Mouse (Mus musculus): ENCODE results near the gene Pilrb1. TPM values are rescaled to one million over a fixed set of nuclear protein-coding genes. Genes with fewer than 3 reads are reported as not detected.

Pilrb1 gene
- polyA plus RNA-seq, 1 experiment = 40.7 TPM

GRCm38 (mm10) chr5:137826421-137826820 lies 31.5 kb downstream of the Pilrb1 start:
- 62% methylated on average over 7 of the region's 7 CpGs for WGBS

GRCm38 (mm10) chr5:137825971-137826370 lies 31.9 kb downstream of the Pilrb1 start:
- no peak overlapping the region for H3K4me3 ChIP-seq (ENCODE audit: extremely low read depth, insufficient read depth, insufficient read length)
- DNase-seq (ENCODE audit: low read depth in 1 of 2, low spot score in 2 of 2) = no peak
- no peaks in the 10 kb centered on the region for H3K36me3 ChIP-seq (ENCODE audit: control insufficient read depth, insufficient read depth, low read length)
- no peaks in the 10 kb centered on the region for H3K27me3 ChIP-seq (ENCODE audit: control insufficient read depth, insufficient read depth, low read length)
- H3K27ac ChIP-seq (ENCODE audit: insufficient read depth, low read length) = no peak overlapping the region
- no peak for TF ChIP-seq POLR2A (IDR thresholded peaks at IDR 0.05; ENCODE audit: low read depth, low read length)
- TF ChIP-seq CTCF (IDR thresholded peaks at IDR 0.05; ENCODE audit: extremely low read depth, insufficient read depth, insufficient read length, insufficient replicate concordance) = no peak
- H3K4me1 ChIP-seq (ENCODE audit: control insufficient read depth, insufficient read depth, insufficient read length) = peaks cover 7% of the 10 kb centered on the region; the same call in 1 of the 2 replicates
- WGBS = 84% methylated on average over 2 of the region's 2 CpGs

More at GRCm38 (mm10) chr5:137826421-137826820, 31.5 kb downstream of the Pilrb1 start:
- peaks cover 7% of the 10 kb centered on the region; the same call in 1 of the 2 replicates for H3K4me1 ChIP-seq (ENCODE audit: control insufficient read depth, insufficient read depth, insufficient read length)
- TF ChIP-seq CTCF (IDR thresholded peaks at IDR 0.05; ENCODE audit: extremely low read depth, insufficient read depth, insufficient read length, insufficient replicate concordance) = no peak
- no peak for TF ChIP-seq POLR2A (IDR thresholded peaks at IDR 0.05; ENCODE audit: low read depth, low read length)
- H3K4me3 ChIP-seq (ENCODE audit: extremely low read depth, insufficient read depth, insufficient read length) = no peak overlapping the region
- H3K36me3 ChIP-seq (ENCODE audit: control insufficient read depth, insufficient read depth, low read length) = no peaks in the 10 kb centered on the region
- H3K27ac ChIP-seq (ENCODE audit: insufficient read depth, low read length) = no peak overlapping the region
- no peak for DNase-seq (ENCODE audit: low read depth in 1 of 2, low spot score in 2 of 2)
- no peaks in the 10 kb centered on the region for H3K27me3 ChIP-seq (ENCODE audit: control insufficient read depth, insufficient read depth, low read length)

- Histone ChIP-seq H3K27ac (ENCODE audit: insufficient read depth, low read length) (no peak overlapping the region), H3K4me3 (ENCODE audit: extremely low read depth, insufficient read depth, insufficient read length) (no peak overlapping the region), H3K27me3 (ENCODE audit: control insufficient read depth, insufficient read depth, low read length) (no peaks in the 10 kb centered on the region), H3K36me3 (ENCODE audit: control insufficient read depth, insufficient read depth, low read length) (no peaks in the 10 kb centered on the region), H3K4me1 (ENCODE audit: control insufficient read depth, insufficient read depth, insufficient read length) (peaks cover 7% of the 10 kb centered on the region; the same call in 1 of the 2 replicates)
- WGBS = 38% methylated on average over 3 of the region's 3 CpGs
- no peak for TF ChIP-seq POLR2A (IDR thresholded peaks at IDR 0.05; ENCODE audit: low read depth, low read length)
- TF ChIP-seq CTCF (IDR thresholded peaks at IDR 0.05; ENCODE audit: extremely low read depth, insufficient read depth, insufficient read length, insufficient replicate concordance) = no peak
- DNase-seq (ENCODE audit: low read depth in 1 of 2, low spot score in 2 of 2) = peak in 1 of 2 experiments; percentile 23
These were observed 32.9 kb downstream of the Pilrb1 start for GRCm38 (mm10) chr5:137825030-137825429.

- Histone ChIP-seq H3K27me3 (ENCODE audit: control insufficient read depth, insufficient read depth, low read length) (no peaks in the 10 kb centered on the region), H3K4me3 (ENCODE audit: extremely low read depth, insufficient read depth, insufficient read length) (no peak overlapping the region), H3K36me3 (ENCODE audit: control insufficient read depth, insufficient read depth, low read length) (no peaks in the 10 kb centered on the region), H3K4me1 (ENCODE audit: control insufficient read depth, insufficient read depth, insufficient read length) (peaks cover 7% of the 10 kb centered on the region; the same call in 1 of the 2 replicates), H3K27ac (ENCODE audit: insufficient read depth, low read length) (peak overlapping the region; percentile 10; the same call in 1 of the 2 replicates)
- no peak for DNase-seq (ENCODE audit: low read depth in 1 of 2, low spot score in 2 of 2)
- WGBS = 61% methylated on average over 6 of the region's 6 CpGs
- TF ChIP-seq CTCF (IDR thresholded peaks at IDR 0.05; ENCODE audit: extremely low read depth, insufficient read depth, insufficient read length, insufficient replicate concordance) = no peak
- TF ChIP-seq POLR2A (IDR thresholded peaks at IDR 0.05; ENCODE audit: low read depth, low read length) = no peak
These were observed 34.4 kb downstream of the Pilrb1 start for GRCm38 (mm10) chr5:137823455-137824045.

GRCm38 (mm10) chr5:137822602-137823001 lies 35.3 kb downstream of the Pilrb1 start:
- no peak for DNase-seq (ENCODE audit: low read depth in 1 of 2, low spot score in 2 of 2)
- TF ChIP-seq POLR2A (IDR thresholded peaks at IDR 0.05; ENCODE audit: low read depth, low read length) = no peak
- TF ChIP-seq CTCF (IDR thresholded peaks at IDR 0.05; ENCODE audit: extremely low read depth, insufficient read depth, insufficient read length, insufficient replicate concordance) = no peak
- no peak overlapping the region for H3K4me3 ChIP-seq (ENCODE audit: extremely low read depth, insufficient read depth, insufficient read length)
- no peak overlapping the region for H3K27ac ChIP-seq (ENCODE audit: insufficient read depth, low read length)
- no peaks in the 10 kb centered on the region for H3K36me3 ChIP-seq (ENCODE audit: control insufficient read depth, insufficient read depth, low read length)
- no peaks in the 10 kb centered on the region for H3K27me3 ChIP-seq (ENCODE audit: control insufficient read depth, insufficient read depth, low read length)
- peaks cover 7% of the 10 kb centered on the region; the same call in 1 of the 2 replicates for H3K4me1 ChIP-seq (ENCODE audit: control insufficient read depth, insufficient read depth, insufficient read length)
- 93% methylated on average over 1 of the region's 1 CpGs for WGBS

GRCm38 (mm10) chr5:137822126-137822525 lies 35.8 kb downstream of the Pilrb1 start:
- DNase-seq (ENCODE audit: low read depth in 1 of 2, low spot score in 2 of 2) = no peak
- WGBS = 86% methylated on average over 4 of the region's 4 CpGs
- Histone ChIP-seq H3K27me3 (ENCODE audit: control insufficient read depth, insufficient read depth, low read length) (no peaks in the 10 kb centered on the region), H3K27ac (ENCODE audit: insufficient read depth, low read length) (no peak overlapping the region), H3K36me3 (ENCODE audit: control insufficient read depth, insufficient read depth, low read length) (no peaks in the 10 kb centered on the region), H3K4me1 (ENCODE audit: control insufficient read depth, insufficient read depth, insufficient read length) (peaks cover 7% of the 10 kb centered on the region; the same call in 1 of the 2 replicates), H3K4me3 (ENCODE audit: extremely low read depth, insufficient read depth, insufficient read length) (no peak overlapping the region)
- TF ChIP-seq POLR2A (IDR thresholded peaks at IDR 0.05; ENCODE audit: low read depth, low read length) = no peak
- no peak for TF ChIP-seq CTCF (IDR thresholded peaks at IDR 0.05; ENCODE audit: extremely low read depth, insufficient read depth, insufficient read length, insufficient replicate concordance)

Measured in spleen, adult 2 months (tissue).